Mouse (Mus musculus): Measurements from ENCODE around the gene Usp29.
"Not testable (repeated sequence)": the region's sequence is repeated elsewhere in the genome, so short reads cannot be mapped to it uniquely, and the experiment has no call there.

The Usp29 gene

GRCm38 (mm10) chr7:6925926-6926730, 195.8 kb downstream of the Usp29 start:
- DNase-seq (ENCODE audit: low read depth), result no peak

- DNase-seq (ENCODE audit: low read depth), result no peak
Measured at GRCm38 (mm10) chr7:6926731-6926995, 196.3 kb downstream of the Usp29 start.

GRCm38 (mm10) chr7:6929286-6929685, 198.9 kb downstream of the Usp29 start:
- no peak for DNase-seq (ENCODE audit: low read depth)

- DNase-seq (ENCODE audit: low read depth), result no peak
Measured at GRCm38 (mm10) chr7:6934741-6935140, 204.4 kb downstream of the Usp29 start.

GRCm38 (mm10) chr7:6937040-6937439, 206.7 kb downstream of the Usp29 start:
- peak; percentile 78 for DNase-seq (ENCODE audit: low read depth)

GRCm38 (mm10) chr7:6940761-6941231, 210.4 kb downstream of the Usp29 start:
- peak; percentile 60 for DNase-seq (ENCODE audit: low read depth)

- not testable (repeated sequence) for DNase-seq (ENCODE audit: low read depth)
Measured at GRCm38 (mm10) chr7:6948061-6948460, 217.7 kb downstream of the Usp29 start.

- no peak for DNase-seq (ENCODE audit: low read depth)
Measured at GRCm38 (mm10) chr7:6956576-6956975, 226.2 kb downstream of the Usp29 start.

- no peak for DNase-seq (ENCODE audit: low read depth)
Measured at GRCm38 (mm10) chr7:6958574-6958973, 228.2 kb downstream of the Usp29 start.

GRCm38 (mm10) chr7:6973566-6973965, 243.2 kb downstream of the Usp29 start:
- no peak for DNase-seq (ENCODE audit: low read depth)

- no peak for DNase-seq (ENCODE audit: low read depth)
Measured at GRCm38 (mm10) chr7:6976890-6977289, 246.5 kb downstream of the Usp29 start.

- not testable (repeated sequence) for DNase-seq (ENCODE audit: low read depth)
Measured at GRCm38 (mm10) chr7:6995251-6995650, 264.9 kb downstream of the Usp29 start, which contains the start of gene Aurkc. Gene Aurkc (plus strand): TSS chr7:6995300.

- not testable (repeated sequence) for DNase-seq (ENCODE audit: low read depth)
Measured at GRCm38 (mm10) chr7:6998914-6999313, 268.5 kb downstream of the Usp29 start.

GRCm38 (mm10) chr7:7005441-7005840, 275.1 kb downstream of the Usp29 start:
- DNase-seq (ENCODE audit: low read depth), result not testable (repeated sequence)
